Mouse (Mus musculus) hindbrain, embryonic 16.5 days (tissue): ENCODE results near the gene Pf4. TPM values are rescaled to one million over a fixed set of nuclear protein-coding genes. Genes with fewer than 3 reads are reported as not detected.

Experiments
- ATAC-seq: fragments of 200-750 bp; cut with Nextera tagmentation; 2 replicates; pipeline ENCODE4 v1.8.0; 2017; ENCODE audit warnings: moderate TSS enrichment, moderate library complexity
- H3K27ac ChIP-seq: fragments of 300-500 bp; sonication (generic); 2 replicates; pipeline ENCODE4 v1.5.1; 2014; ENCODE audit warnings: low read depth, mild to moderate bottlenecking, control low read depth, low read length, moderate library complexity
- H3K27me3 ChIP-seq: fragments of 300-500 bp; sonication (generic); replicated peaks from 2 replicates; pipeline ENCODE4 v1.6.1; 2014; ENCODE audit warnings: low read length; ENCODE audit not compliant: control insufficient read depth, insufficient read depth
- H3K36me3 ChIP-seq: fragments of 300-500 bp; sonication (generic); 2 replicates; pipeline ENCODE4 v1.6.1; 2014; ENCODE audit warnings: mild to moderate bottlenecking, low read length, moderate library complexity, mixed read lengths; ENCODE audit not compliant: control insufficient read depth, insufficient read depth
- H3K4me1 ChIP-seq: fragments of 300-500 bp; sonication (generic); 2 replicates; pipeline ENCODE4 v1.6.1; 2014; ENCODE audit warnings: low read depth, low read length; ENCODE audit not compliant: control insufficient read depth, insufficient read depth
- H3K4me2 ChIP-seq: fragments of 300-500 bp; sonication (generic); 2 replicates; pipeline ENCODE4 v1.6.1; 2014; ENCODE audit warnings: mild to moderate bottlenecking, low read length, control low read depth, moderate library complexity
- H3K4me3 ChIP-seq: fragments of 300-500 bp; sonication (generic); 2 replicates; pipeline ENCODE4 v1.5.1; 2014; ENCODE audit warnings: mild to moderate bottlenecking, low read length, control low read depth, moderate library complexity
- H3K9ac ChIP-seq: fragments of 300-500 bp; sonication (generic); 2 replicates; pipeline ENCODE4 v1.6.1; 2014; ENCODE audit warnings: low read depth, mild to moderate bottlenecking, control low read depth, low read length, moderate library complexity
- H3K9me3 ChIP-seq: fragments of 300-500 bp; sonication (generic); 2 replicates; pipeline ENCODE4 v1.6.1; 2014; ENCODE audit warnings: mild to moderate bottlenecking, low read length, moderate library complexity; ENCODE audit not compliant: control insufficient read depth
- WGBS: fragments of 180-500 bp; shearing (Covaris S2); extraction: QIAGEN DNeasy Blood & Tissue Kit; methylation state at CpG from one replicate; pipeline ENCODE4 v1.1.7; 2014; 5-methylcytosine and 5-hydroxymethylcytosine counted together
- microRNA-seq: library from miRNA; unstranded; fragments of <30 nt; microRNA quantifications from one replicate; pipeline ENCODE4, GENCODE M21; 2017
- polyA plus RNA-seq: library from polyadenylated mRNA; unstranded; fragments of >200 nt; fragmentation: Nextera tagmentation; extraction: Ambion mirVana; gene quantifications from 2 replicates; pipeline ENCODE4 v1.2.1, GENCODE M21; 2015

The Pf4 gene
- polyA plus RNA-seq, 1 experiment from 2014 or later, result 42.5 TPM

DNA sequence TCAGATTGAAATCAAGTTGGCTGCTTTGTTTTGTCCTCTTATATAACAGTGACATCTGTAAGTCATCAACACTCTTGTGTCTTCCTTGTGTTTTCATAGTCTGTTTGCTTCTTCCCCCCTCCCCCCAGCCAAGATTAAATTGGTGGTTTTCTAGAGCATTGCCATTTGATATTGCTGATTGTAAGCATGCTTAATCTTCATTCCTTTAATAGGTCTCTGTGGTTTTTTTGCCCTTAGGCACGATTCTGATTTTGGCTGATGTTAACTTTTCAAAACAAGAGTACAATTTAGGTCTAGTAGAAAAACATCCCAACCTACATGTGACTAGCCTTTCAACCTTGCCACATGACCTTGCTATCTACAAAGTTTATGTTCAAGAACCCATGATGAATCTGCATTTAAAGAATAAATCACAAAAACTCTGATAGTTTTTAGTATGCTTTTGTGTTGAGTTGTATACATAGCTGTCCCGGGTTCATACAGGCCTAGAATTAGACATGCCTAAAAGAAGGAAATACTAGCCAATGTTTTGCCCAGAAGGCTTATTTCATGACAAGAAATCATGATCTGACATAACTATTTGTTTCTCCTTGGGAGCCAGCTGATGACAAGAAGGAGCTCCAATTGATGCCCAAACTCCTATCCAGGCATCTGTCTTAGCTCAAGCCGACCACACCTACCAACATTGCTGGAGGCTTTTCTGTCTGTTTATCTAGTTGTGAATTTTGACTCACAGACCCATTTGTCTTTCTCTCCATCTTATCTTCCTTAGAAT is 35.1 kb downstream of the Pf4 start:
- Histone ChIP-seq H3K4me2 (no peak overlapping the region), H3K36me3 (no peaks in the 10 kb centered on the region), H3K4me3 (no peak overlapping the region), H3K27ac (no peak overlapping the region), H3K4me1 (no peaks in the 10 kb centered on the region), H3K9ac (no peak overlapping the region), H3K9me3 (no peaks in the 10 kb centered on the region), H3K27me3 (no peaks in the 10 kb centered on the region)
- no peak for ATAC-seq
- WGBS, result 89% methylated on average over 3 of the region's 3 CpGs

DNA sequence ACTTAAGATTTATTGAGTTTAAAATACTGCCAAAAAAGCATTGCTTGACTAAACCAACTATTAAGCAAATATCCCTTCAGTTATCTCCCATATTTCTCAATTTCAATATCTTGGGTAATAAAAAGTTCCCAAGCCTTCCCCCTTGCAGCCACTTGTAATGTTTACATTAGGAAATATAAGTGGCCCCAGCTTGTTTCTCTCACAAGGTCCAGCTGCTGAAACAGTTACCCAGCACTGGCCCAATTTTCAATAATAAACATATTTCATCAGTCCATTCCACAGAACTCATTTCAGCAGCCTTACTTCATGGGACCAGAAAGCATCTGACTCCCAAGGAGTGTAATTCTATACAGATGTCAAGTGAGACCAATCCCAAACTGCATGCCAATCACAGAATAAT is 47.5 kb downstream of the Pf4 start:
- no peak for ATAC-seq

More for the DNA sequence above, 47.5 kb downstream of the Pf4 start:
- Histone ChIP-seq H3K27ac (no peak overlapping the region), H3K27me3 (no peaks in the 10 kb centered on the region), H3K36me3 (no peaks in the 10 kb centered on the region), H3K4me1 (no peaks in the 10 kb centered on the region), H3K9me3 (no peaks in the 10 kb centered on the region), H3K4me3 (no peak overlapping the region), H3K9ac (no peak overlapping the region), H3K4me2 (no peak overlapping the region)

Small RNAs within 50 kb of the gene (microRNA-seq; reads per million reads assigned to microRNA genes)
- gene Gm24322, result not detected

Other genes starting within 250 kb of the Pf4 start
- 0.06 and 0.12 TPM in 2 replicates for gene 5830473C10Rik, start 211.3 kb upstream of the Pf4 start, polyA plus RNA-seq
- 3.3 and 4.1 TPM in 2 replicates for gene Rassf6, start 131.8 kb upstream of the Pf4 start, polyA plus RNA-seq
- 0.29 and 0.61 TPM in 2 replicates for gene Cxcl5, start 13.1 kb upstream of the Pf4 start, polyA plus RNA-seq
- gene Ppbp, start 3.9 kb upstream of the Pf4 start, polyA plus RNA-seq, result 0.77 and 0.85 TPM in 2 replicates
- gene Cxcl3, start 13.7 kb downstream of the Pf4 start, polyA plus RNA-seq, result 0.36 and 0.52 TPM in 2 replicates
- not detected in 2 replicates for gene Cxcl15, start 22.1 kb downstream of the Pf4 start, polyA plus RNA-seq
- gene Cxcl1, start 118.8 kb downstream of the Pf4 start, polyA plus RNA-seq, result 0.41 and 0.64 TPM in 2 replicates
- not detected in 2 replicates for gene Cxcl2, start 131.4 kb downstream of the Pf4 start, polyA plus RNA-seq
- gene Mthfd2l, start 158.7 kb downstream of the Pf4 start, polyA plus RNA-seq, result 59.4 and 61.8 TPM in 2 replicates